Comparison of ENCODE assay signal across 8 mouse cellular contexts in the genomic region with DNA sequence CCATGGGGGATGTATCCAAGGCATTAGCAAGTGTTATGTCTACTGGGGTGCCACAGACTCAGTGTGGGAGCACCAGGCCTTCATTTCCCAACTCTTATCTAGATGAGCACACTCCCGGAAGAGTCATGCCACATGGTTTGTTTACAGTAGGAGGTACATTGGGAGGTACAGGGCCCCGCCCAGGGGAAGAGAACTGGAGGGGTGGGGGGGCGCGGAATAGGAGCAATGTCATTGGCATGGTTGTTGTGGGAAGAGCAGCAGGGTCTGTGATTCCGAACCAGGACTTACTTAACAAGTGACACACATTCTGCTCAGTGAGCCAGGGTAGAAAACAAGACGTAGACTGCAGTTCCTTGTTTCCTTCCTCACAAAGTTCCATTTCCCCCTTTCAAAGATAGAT.
DNase-seq lines count a peak whose midpoint lies in the region; ATAC-seq and TF ChIP-seq lines count a peak whose summit lies in the region.

No protein-coding gene starts in this region.

- H3K9ac ChIP-seq in liver, embryonic 13.5 days: no peak overlapping the region
- no peak overlapping the region for H3K9ac ChIP-seq in neural tube, embryonic 15.5 days (replicated peaks)

- peak; percentile 81 for ATAC-seq in liver, embryonic 13.5 days (ENCODE audit: low read depth)
- ATAC-seq in neural tube, embryonic 15.5 days (ENCODE audit: low FRiP score): no peak

- no peak overlapping the region for H3K4me3 ChIP-seq in gastrocnemius, adult 2 months
- H3K4me3 ChIP-seq in brown adipose tissue, adult 24 weeks (ENCODE audit: insufficient read depth, low read depth, low read length): no peak overlapping the region
- no peak overlapping the region for H3K4me3 ChIP-seq in liver, embryonic 13.5 days (replicated peaks)
- H3K4me3 ChIP-seq in spleen, adult 2 months (ENCODE audit: extremely low read depth, insufficient read depth, insufficient read length): no peak overlapping the region
- no peak overlapping the region for H3K4me3 ChIP-seq in neural tube, embryonic 15.5 days (replicated peaks)

- H3K36me3 ChIP-seq in liver, embryonic 13.5 days: no peaks in the 10 kb centered on the region
- H3K36me3 ChIP-seq in spleen, adult 2 months (ENCODE audit: control insufficient read depth, insufficient read depth, low read length): no peaks in the 10 kb centered on the region
- 0 out of 2 replicates have a peak, but pooled peaks cover 17% of the 10 kb centered on the region for H3K36me3 ChIP-seq in neural tube, embryonic 15.5 days

- intact Hi-C loops in gastrocnemius, adult 2 months (cut with DNase I): no loop called here

- DNase-seq in gastrocnemius, adult 2 months: peak; percentile 32
- DNase-seq in gastrocnemius, postnatal 10 days: no peak
- peak; percentile 2 for DNase-seq in liver, embryonic 13.5 days
- DNase-seq in spleen, adult 2 months (ENCODE audit: low read depth in 1 of 2, low spot score in 2 of 2): peak; percentile 56 to 82
- DNase-seq in cerebellum, adult 8-10 months: no peak
- no peak for DNase-seq in left cerebral cortex, adult 8-10 months (ENCODE audit: low spot score in 2 of 2)

- no peaks in the 10 kb centered on the region for H3K27me3 ChIP-seq in liver, embryonic 13.5 days
- H3K27me3 ChIP-seq in spleen, adult 2 months (ENCODE audit: control insufficient read depth, insufficient read depth, low read length): no peaks in the 10 kb centered on the region
- H3K27me3 ChIP-seq in neural tube, embryonic 15.5 days (replicated peaks): no peaks in the 10 kb centered on the region

- TF ChIP-seq POLR2A in spleen, adult 2 months (IDR thresholded peaks at IDR 0.05; ENCODE audit: low read depth, low read length): peak; percentile 28; the same call in 1 of the 2 replicates

- peaks cover 9% of the 10 kb centered on the region; the same call in 1 of the 2 replicates for H3K4me1 ChIP-seq in brown adipose tissue, adult 24 weeks (ENCODE audit: control insufficient read depth, insufficient read depth, insufficient read length, low read length)
- peaks cover 8% of the 10 kb centered on the region; the same call in 1 of the 2 replicates for H3K4me1 ChIP-seq in liver, embryonic 13.5 days (replicated peaks)
- peaks cover 41% of the 10 kb centered on the region for H3K4me1 ChIP-seq in spleen, adult 2 months (ENCODE audit: control insufficient read depth, insufficient read depth, insufficient read length)
- no peaks in the 10 kb centered on the region for H3K4me1 ChIP-seq in neural tube, embryonic 15.5 days

- TF ChIP-seq CTCF in gastrocnemius, adult 2 months (IDR thresholded peaks at IDR 0.05): no peak
- TF ChIP-seq CTCF in spleen, adult 2 months (IDR thresholded peaks at IDR 0.05; ENCODE audit: extremely low read depth, insufficient read depth, insufficient read length, insufficient replicate concordance): no peak

- peak overlapping the region; percentile 76 for H3K27ac ChIP-seq in gastrocnemius, adult 2 months
- H3K27ac ChIP-seq in brown adipose tissue, adult 24 weeks (replicated peaks; ENCODE audit: low read depth, low read length): peak overlapping the region; percentile 87
- peak overlapping the region; percentile 53; the same call in 1 of the 2 replicates for H3K27ac ChIP-seq in liver, embryonic 13.5 days
- H3K27ac ChIP-seq in spleen, adult 2 months (ENCODE audit: insufficient read depth, low read length): peak overlapping the region; percentile 99
- H3K27ac ChIP-seq in neural tube, embryonic 15.5 days (replicated peaks): no peak overlapping the region

- H3K9me3 ChIP-seq in liver, embryonic 13.5 days (replicated peaks): no peaks in the 10 kb centered on the region
- H3K9me3 ChIP-seq in neural tube, embryonic 15.5 days (replicated peaks): no peaks in the 10 kb centered on the region

- H3K4me2 ChIP-seq in liver, embryonic 13.5 days: no peak overlapping the region
- no peak overlapping the region for H3K4me2 ChIP-seq in neural tube, embryonic 15.5 days

- 23% methylated on average over 6 of the region's 6 CpGs for WGBS in liver, embryonic 13.5 days (ENCODE audit: insufficient replicate concordance)
- WGBS in spleen, adult 2 months: 13% methylated on average over 6 of the region's 6 CpGs
- WGBS in neural tube, embryonic 15.5 days: 90% methylated on average over 6 of the region's 6 CpGs

Comparison
In these comparisons a context has a peak if more than half of its experiments do, and no peak if none do; other contexts are left out.
1. DNase-seq: peak in gastrocnemius, adult 2 months (single experiment), liver, embryonic 13.5 days (single experiment) and spleen, adult 2 months (2 of 2); none in gastrocnemius, postnatal 10 days (single experiment), cerebellum, adult 8-10 months (single experiment) and left cerebral cortex, adult 8-10 months (0 of 2).